Mouse (Mus musculus) kidney, embryonic 16.5 days (tissue): Measurements from ENCODE around the gene Slc39a3. TPM values are rescaled to one million over a fixed set of nuclear protein-coding genes. Genes with fewer than 3 reads are reported as not detected.

Experiments used
- ATAC-seq: fragments of 200-750 bp; cut with Nextera tagmentation; 2 replicates; pipeline ENCODE4 v1.8.0; 2017; ENCODE audit warnings: moderate TSS enrichment; ENCODE audit not compliant: low FRiP score, low TSS enrichment
- H3K27ac ChIP-seq: fragments of 300-500 bp; sonication (generic); 2 replicates; pipeline ENCODE4 v1.5.1; 2014; ENCODE audit warnings: low read length
- H3K27me3 ChIP-seq: fragments of 300-500 bp; sonication (generic); 2 replicates; pipeline ENCODE4 v1.6.1; 2014; ENCODE audit warnings: low read length, control low read depth, mixed read lengths; ENCODE audit not compliant: insufficient read depth
- H3K36me3 ChIP-seq: fragments of 300-500 bp; sonication (generic); 2 replicates; pipeline ENCODE4 v1.6.1; 2014; ENCODE audit warnings: low read length, control low read depth, mixed read lengths; ENCODE audit not compliant: insufficient read depth
- H3K4me1 ChIP-seq: fragments of 300-500 bp; sonication (generic); 2 replicates; pipeline ENCODE4 v1.6.1; 2014; ENCODE audit warnings: low read length, control low read depth, mixed read lengths; ENCODE audit not compliant: insufficient read depth
- H3K4me2 ChIP-seq: fragments of 300-500 bp; sonication (generic); replicated peaks from 2 replicates; pipeline ENCODE4 v1.6.1; 2014; ENCODE audit warnings: low read depth, low read length
- H3K4me3 ChIP-seq: fragments of 300-500 bp; sonication (generic); 2 replicates; pipeline ENCODE4 v1.5.1; 2014; ENCODE audit warnings: mild to moderate bottlenecking, low read length
- H3K9ac ChIP-seq: fragments of 300-500 bp; sonication (generic); replicated peaks from 2 replicates; pipeline ENCODE4 v1.6.1; 2014; ENCODE audit warnings: low read length
- H3K9me3 ChIP-seq: fragments of 300-500 bp; sonication (generic); 2 replicates; pipeline ENCODE4 v1.6.1; 2016; ENCODE audit warnings: low read length, control low read depth
- WGBS: fragments of 180-500 bp; shearing (Covaris S2); extraction: QIAGEN DNeasy Blood & Tissue Kit; methylation state at CpG from one replicate; pipeline ENCODE4 v1.1.7; 2014; 5-methylcytosine and 5-hydroxymethylcytosine counted together
- polyA plus RNA-seq: library from polyadenylated mRNA; unstranded; fragments of >200 nt; fragmentation: Nextera tagmentation; extraction: Ambion mirVana; gene quantifications from 2 replicates; pipeline ENCODE4 v1.2.1, GENCODE M21; 2015

Gene Slc39a3
- polyA plus RNA-seq, 1 experiment from 2014 or later = 19.9 TPM

DNA sequence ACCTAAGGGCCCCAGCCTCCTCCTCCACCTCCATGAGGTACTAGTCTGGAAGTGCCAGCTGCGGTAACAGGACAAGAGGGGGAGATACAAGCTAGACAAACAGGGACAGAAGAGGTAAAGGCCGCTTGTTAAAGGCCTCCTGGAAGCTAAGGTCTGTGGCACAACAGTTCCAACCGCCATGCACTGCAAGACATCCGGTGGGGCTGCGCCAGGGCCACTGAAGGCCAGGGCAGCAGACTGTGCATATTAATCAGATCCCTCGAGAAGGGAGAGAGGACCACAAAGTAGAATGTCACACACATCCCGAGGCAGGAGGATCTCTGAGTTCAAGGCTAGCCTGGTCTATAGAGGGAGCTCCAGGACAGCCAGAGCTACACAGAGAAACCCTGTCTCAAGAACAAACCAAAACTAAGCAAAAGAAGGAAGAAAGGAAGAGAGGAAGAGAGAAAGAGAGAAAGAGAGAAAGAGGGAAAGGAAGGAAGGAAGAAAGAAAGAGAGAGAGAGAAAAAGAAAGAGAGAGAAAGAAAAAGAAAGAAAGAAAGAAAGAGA is 55.6 kb downstream of the Slc39a3 start:
- Histone ChIP-seq H3K4me1 (peaks cover 14% of the 10 kb centered on the region), H3K9ac (no peak overlapping the region), H3K9me3 (no peaks in the 10 kb centered on the region), H3K36me3 (no peaks in the 10 kb centered on the region), H3K27ac (no peak overlapping the region), H3K27me3 (peaks cover 17% of the 10 kb centered on the region), H3K4me2 (no peak overlapping the region), H3K4me3 (no peak overlapping the region)
- no peak for ATAC-seq
- WGBS = 42% methylated on average over 7 of the region's 7 CpGs

Other genes with a start within 250 kb of the Slc39a3 start
- 71.2 and 87.3 TPM in 2 replicates for gene Sf3a2, start 239.2 kb downstream of the Slc39a3 start, polyA plus RNA-seq
- 123 and 129 TPM in 2 replicates for gene Plekhj1, start 238.8 kb downstream of the Slc39a3 start, polyA plus RNA-seq
- 0.70 TPM in 1 of 2 replicates, not detected in the other for gene Amh, start 232.2 kb downstream of the Slc39a3 start, polyA plus RNA-seq
- 4.5 and 4.6 TPM in 2 replicates for gene Jsrp1, start 223.9 kb downstream of the Slc39a3 start, polyA plus RNA-seq
- gene Oaz1, start 210.8 kb downstream of the Slc39a3 start, polyA plus RNA-seq = 1,744 and 2,086 TPM in 2 replicates
- gene Lingo3, start 193.4 kb downstream of the Slc39a3 start, polyA plus RNA-seq = 0.66 and 0.71 TPM in 2 replicates
- 248 and 262 TPM in 2 replicates for gene Lsm7, start 182.2 kb downstream of the Slc39a3 start, polyA plus RNA-seq
- 52.6 and 54.0 TPM in 2 replicates for gene Sppl2b, start 182.2 kb downstream of the Slc39a3 start, polyA plus RNA-seq
- 0.08 TPM in 1 of 2 replicates, not detected in the other for gene Tmprss9, start 165.6 kb downstream of the Slc39a3 start, polyA plus RNA-seq
- 361 and 376 TPM in 2 replicates for gene Timm13, start 136.5 kb downstream of the Slc39a3 start, polyA plus RNA-seq
- gene Lmnb2, start 119.2 kb downstream of the Slc39a3 start, polyA plus RNA-seq = 61.8 and 62.4 TPM in 2 replicates
- 22.3 and 24.1 TPM in 2 replicates for gene Gadd45b, start 107.4 kb downstream of the Slc39a3 start, polyA plus RNA-seq
- 6.6 and 6.7 TPM in 2 replicates for gene Gng7, start 22.5 kb downstream of the Slc39a3 start, polyA plus RNA-seq
- 0.11 and 0.41 TPM in 2 replicates for gene Diras1, start 11.8 kb downstream of the Slc39a3 start, polyA plus RNA-seq
- gene Sgta, start 22.8 kb upstream of the Slc39a3 start, polyA plus RNA-seq = 244 and 250 TPM in 2 replicates
- gene Thop1, start 32.6 kb upstream of the Slc39a3 start, polyA plus RNA-seq = 69.6 and 70.0 TPM in 2 replicates
- 0.24 and 0.29 TPM in 2 replicates for gene Creb3l3, start 61.4 kb upstream of the Slc39a3 start, polyA plus RNA-seq
- gene Map2k2, start 68.5 kb upstream of the Slc39a3 start, polyA plus RNA-seq = 195 and 207 TPM in 2 replicates
- gene Zbtb7a, start 97.8 kb upstream of the Slc39a3 start, polyA plus RNA-seq = 24.4 and 25.2 TPM in 2 replicates
- 51.0 and 56.2 TPM in 2 replicates for gene Pias4, start 130.5 kb upstream of the Slc39a3 start, polyA plus RNA-seq
- gene Eef2, start 139.2 kb upstream of the Slc39a3 start, polyA plus RNA-seq = 663 and 672 TPM in 2 replicates
- 38.4 and 39.3 TPM in 2 replicates for gene Dapk3, start 145.6 kb upstream of the Slc39a3 start, polyA plus RNA-seq
- gene 4930442H23Rik, start 146.4 kb upstream of the Slc39a3 start, polyA plus RNA-seq = not detected in 2 replicates
- gene Nmrk2, start 164.6 kb upstream of the Slc39a3 start, polyA plus RNA-seq = not detected in 2 replicates
- 0.14 and 0.33 TPM in 2 replicates for gene Atcay, start 193.4 kb upstream of the Slc39a3 start, polyA plus RNA-seq
- 7.1 and 7.8 TPM in 2 replicates for gene Zfr2, start 195.7 kb upstream of the Slc39a3 start, polyA plus RNA-seq
- gene Matk, start 215.5 kb upstream of the Slc39a3 start, polyA plus RNA-seq = 8.2 and 8.9 TPM in 2 replicates
- 218 and 238 TPM in 2 replicates for gene Mrpl54, start 229.5 kb upstream of the Slc39a3 start, polyA plus RNA-seq
- 88.6 and 88.7 TPM in 2 replicates for gene Apba3, start 229.5 kb upstream of the Slc39a3 start, polyA plus RNA-seq